Mouse (Mus musculus) heart, embryonic 14.5 days (tissue): Measurements from ENCODE around the gene Zfp874a. TPM values are rescaled to one million over a fixed set of nuclear protein-coding genes. Genes with fewer than 3 reads are reported as not detected.
A peak's percentile ranks its signal among the peaks of the same experiment; 100 is the strongest.
"Not testable (repeated sequence)": the region's sequence is repeated elsewhere in the genome, so short reads cannot be mapped to it uniquely, and the experiment has no call there.

Experiments used
- ATAC-seq: fragments of 200-750 bp; cut with Nextera tagmentation; 2 replicates; pipeline ENCODE4 v1.8.0; 2017; ENCODE audit warnings: low read depth, moderate TSS enrichment; ENCODE audit not compliant: insufficient number of reproducible peaks, insufficient read depth, low FRiP score
- H3K27ac ChIP-seq, 2 experiments: fragments of 200-500 bp in 1 of 2; fragments of 300-500 bp in 1 of 2; sonication (generic) in 1 of 2; replicated peaks in 1 of 2; 2 replicates each; pipeline ENCODE4 v1.5.1; 2012 to 2014; ENCODE audit warnings: low read depth in 2 of 2, low read length in 2 of 2, control low read depth in 1 of 2, mild to moderate bottlenecking in 1 of 2, mixed read lengths in 1 of 2; ENCODE audit not compliant: control insufficient read depth in 1 of 2, insufficient read depth in 1 of 2
- H3K27me3 ChIP-seq: fragments of 300-500 bp; sonication (generic); 2 replicates; pipeline ENCODE4 v1.6.1; 2014; ENCODE audit warnings: mild to moderate bottlenecking, low read length, control low read depth; ENCODE audit not compliant: control insufficient read depth, insufficient read depth
- H3K36me3 ChIP-seq: fragments of 300-500 bp; sonication (generic); 2 replicates; pipeline ENCODE4 v1.6.1; 2014; ENCODE audit warnings: mild to moderate bottlenecking, control low read depth, low read length, mixed read lengths; ENCODE audit not compliant: control insufficient read depth, insufficient read depth
- H3K4me1 ChIP-seq, 2 experiments: fragments of 200-500 bp in 1 of 2; fragments of 300-500 bp in 1 of 2; sonication (generic) in 1 of 2; 2 replicates each; pipeline ENCODE4 v1.6.1; 2012 to 2014; ENCODE audit warnings: low read length in 2 of 2, control low read depth in 1 of 2, mixed read lengths in 1 of 2; ENCODE audit not compliant: control insufficient read depth in 2 of 2, insufficient read depth in 2 of 2
- H3K4me2 ChIP-seq: fragments of 300-500 bp; sonication (generic); 2 replicates; pipeline ENCODE4 v1.6.1; 2014; ENCODE audit warnings: mild to moderate bottlenecking, low read length
- H3K4me3 ChIP-seq, 2 experiments: fragments of 200-500 bp in 1 of 2; fragments of 300-500 bp in 1 of 2; sonication (generic) in 1 of 2; 2 replicates each; pipeline ENCODE4 v1.5.1; 2012 to 2014; ENCODE audit warnings: low read length in 2 of 2, mild to moderate bottlenecking in 2 of 2, control low read depth in 1 of 2, low read depth in 1 of 2, moderate library complexity in 1 of 2; ENCODE audit not compliant: control insufficient read depth in 1 of 2, insufficient read depth in 1 of 2
- H3K9ac ChIP-seq: fragments of 300-500 bp; sonication (generic); 2 replicates; pipeline ENCODE4 v1.6.1; 2014; ENCODE audit warnings: mild to moderate bottlenecking, low read length
- H3K9me3 ChIP-seq: fragments of 300-500 bp; sonication (generic); 2 replicates; pipeline ENCODE4 v1.6.1; 2016; ENCODE audit warnings: low read length, control low read depth; ENCODE audit not compliant: control insufficient read depth
- WGBS: fragments of 180-500 bp; shearing (Covaris S2); extraction: QIAGEN DNeasy Blood & Tissue Kit; methylation state at CpG from one replicate; pipeline ENCODE4 v1.1.7; 2014; 5-methylcytosine and 5-hydroxymethylcytosine counted together
- polyA plus RNA-seq: library from polyadenylated mRNA; unstranded; fragments of >200 nt; fragmentation: Nextera tagmentation; extraction: Ambion mirVana; gene quantifications from 2 replicates; pipeline ENCODE4 v1.2.1, GENCODE M21; 2014

The Zfp874a gene
- polyA plus RNA-seq, 1 experiment from 2014 or later, result 5.8 TPM

- ATAC-seq, result no peak; the same call in 1 of the 2 replicates
- 1% methylated on average over 22 of the region's 22 CpGs for WGBS
- Histone ChIP-seq H3K4me1 (peaks cover 0 to 4% of the 10 kb centered on the region in 2 experiments; a peak in 1 of 4 replicates), H3K9me3 (no peaks in the 10 kb centered on the region), H3K9ac (peak within 1 kb of the TSS; percentile 70), H3K4me2 (peak within 1 kb of the TSS; percentile 92), H3K27ac (no peak within 1 kb of the TSS), H3K36me3 (no peaks in the 10 kb centered on the region), H3K4me3 (peak within 1 kb of the TSS; percentile 55 to 65), H3K27me3 (no peaks in the 10 kb centered on the region)
Measured at GRCm38 (mm10) chr13:67421207-67421857, 30.1 kb downstream of the Zfp874a start, which contains the start of gene Zfp459. TSS of gene Zfp459 (minus strand) at chr13:67421418.

GRCm38 (mm10) chr13:67420558-67421206 lies 30.7 kb downstream of the Zfp874a start:
- Histone ChIP-seq H3K36me3 (no peaks in the 10 kb centered on the region), H3K4me1 (peaks cover 0 to 4% of the 10 kb centered on the region in 2 experiments; a peak in 1 of 4 replicates), H3K9ac (peak overlapping the region; percentile 70), H3K4me2 (peak overlapping the region; percentile 92), H3K27ac (no peak overlapping the region), H3K9me3 (no peaks in the 10 kb centered on the region), H3K4me3 (peak overlapping the region; percentile 55 to 65), H3K27me3 (no peaks in the 10 kb centered on the region)
- no peak for ATAC-seq
- 31% methylated on average over 11 of the region's 11 CpGs for WGBS

DNA sequence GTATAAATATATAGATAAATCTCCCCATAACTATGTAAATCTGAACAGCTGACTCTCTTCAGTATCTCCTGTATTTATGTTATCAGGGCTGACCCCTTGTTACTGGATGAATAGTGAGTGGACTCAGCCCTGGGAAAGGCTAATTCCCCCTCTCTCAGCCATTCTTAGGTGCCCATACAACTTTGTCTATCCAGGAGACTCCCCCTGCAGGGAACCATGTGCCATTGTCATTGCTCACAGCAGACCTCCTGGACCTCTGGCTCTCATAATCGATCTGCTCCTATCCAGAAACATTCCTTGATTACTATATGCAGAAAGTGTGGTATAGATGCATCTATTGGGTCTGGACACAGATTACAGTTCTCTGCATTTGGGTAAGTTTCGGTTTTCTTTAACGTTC lies 34.6 kb downstream of the Zfp874a start:
- 87% methylated on average over 3 of the region's 3 CpGs for WGBS
- ATAC-seq, result no peak
- H3K9ac ChIP-seq, result no peak overlapping the region
- no peaks in the 10 kb centered on the region for H3K9me3 ChIP-seq
- H3K4me3 ChIP-seq, result no peak overlapping the region
- no peak overlapping the region for H3K27ac ChIP-seq
- H3K36me3 ChIP-seq, result no peaks in the 10 kb centered on the region
- peaks cover 0 to 3% of the 10 kb centered on the region in 2 experiments; a peak in 1 of 4 replicates for H3K4me1 ChIP-seq
- H3K4me2 ChIP-seq, result no peak overlapping the region
- no peaks in the 10 kb centered on the region for H3K27me3 ChIP-seq

DNA sequence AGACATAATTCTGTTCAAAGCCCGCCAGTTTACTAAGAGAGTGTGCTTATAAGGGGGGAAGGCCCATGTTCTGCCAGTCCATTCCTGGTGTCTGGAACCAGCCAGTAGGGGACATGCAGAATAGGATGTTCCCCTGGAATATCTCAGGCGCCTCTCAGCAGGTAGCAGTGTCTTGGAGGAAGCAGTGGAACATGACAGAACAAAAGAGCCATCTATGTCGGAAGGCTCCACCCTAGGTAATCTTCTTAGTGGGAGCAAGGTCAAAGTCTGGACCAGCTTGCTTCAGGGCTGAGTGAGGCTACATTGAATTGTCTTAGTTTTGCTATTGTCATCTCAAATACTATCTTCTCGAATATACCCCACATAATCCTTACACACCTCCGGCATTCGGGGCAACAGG lies 35.7 kb downstream of the Zfp874a start:
- no peak overlapping the region for H3K4me3 ChIP-seq
- no peak overlapping the region for H3K9ac ChIP-seq
- no peaks in the 10 kb centered on the region for H3K36me3 ChIP-seq
- H3K9me3 ChIP-seq, result no peaks in the 10 kb centered on the region
- H3K4me2 ChIP-seq, result no peak overlapping the region
- H3K4me1 ChIP-seq, result no peaks in the 10 kb centered on the region
- 79% methylated on average over 6 of the region's 6 CpGs for WGBS
- H3K27me3 ChIP-seq, result no peaks in the 10 kb centered on the region
- H3K27ac ChIP-seq, result no peak overlapping the region
- ATAC-seq, result no peak

- ATAC-seq, H3K9me3 ChIP-seq, H3K27ac ChIP-seq, H3K9ac ChIP-seq, H3K27me3 ChIP-seq, H3K4me2 ChIP-seq, H3K4me3 ChIP-seq, H3K36me3 ChIP-seq, H3K4me1 ChIP-seq: not testable (repeated sequence)
- WGBS, result 53% methylated on average over 3 of the region's 3 CpGs
Measured at GRCm38 (mm10) chr13:67413634-67414033, 37.8 kb downstream of the Zfp874a start.

DNA sequence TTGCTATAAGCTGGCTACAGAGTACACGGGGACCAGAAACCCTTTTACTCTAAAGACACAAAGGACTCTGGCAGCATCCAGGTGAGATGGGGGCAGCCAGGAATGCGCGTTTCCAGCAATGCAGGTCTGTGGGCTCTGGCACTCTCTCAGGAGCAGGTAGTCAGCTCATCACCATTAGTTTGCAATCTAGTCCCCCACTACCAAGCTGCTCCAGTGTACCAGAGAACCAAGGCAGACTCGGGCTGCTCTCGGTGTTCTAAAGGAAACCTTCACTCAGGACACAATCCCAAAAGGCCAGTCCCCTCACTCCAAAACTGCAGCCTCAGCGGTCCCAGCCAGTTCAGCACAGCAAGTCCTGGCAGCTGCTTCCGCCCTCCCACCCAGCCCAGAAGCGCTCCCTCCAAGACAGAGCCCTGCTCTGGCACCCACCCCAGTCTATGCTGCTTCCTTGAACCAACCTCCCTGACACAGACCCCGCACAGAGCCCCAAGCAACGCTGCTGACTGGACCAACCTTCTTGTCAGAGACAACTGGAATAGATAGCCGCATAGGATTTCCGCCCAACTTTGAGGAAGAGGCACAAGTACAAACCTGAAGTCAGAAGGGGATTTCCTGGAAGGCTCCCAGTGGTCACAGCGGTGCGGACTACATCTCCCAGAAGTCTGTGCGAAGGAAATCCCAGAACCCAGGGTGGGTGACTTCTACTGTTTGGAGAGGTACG lies 52.1 kb downstream of the Zfp874a start, which contains the start of gene Zfp429:
Zfp429 (minus strand) TSS at position 637 of the 721 bp plus-strand sequence.
- H3K27ac ChIP-seq, result peak within 1 kb of the TSS in 1 of 2 experiments; percentile 57; a peak in 1 of 4 replicates
- not testable (repeated sequence) for H3K9me3 ChIP-seq, H3K36me3 ChIP-seq, H3K4me1 ChIP-seq, H3K27me3 ChIP-seq
- peak within 1 kb of the TSS; percentile 62 for H3K4me2 ChIP-seq
- H3K4me3 ChIP-seq, result peak within 1 kb of the TSS; percentile 70
- ATAC-seq, result peak; percentile 88
- 3% methylated on average over 14 of the region's 16 CpGs for WGBS
- peak within 1 kb of the TSS; percentile 72 for H3K9ac ChIP-seq

DNA sequence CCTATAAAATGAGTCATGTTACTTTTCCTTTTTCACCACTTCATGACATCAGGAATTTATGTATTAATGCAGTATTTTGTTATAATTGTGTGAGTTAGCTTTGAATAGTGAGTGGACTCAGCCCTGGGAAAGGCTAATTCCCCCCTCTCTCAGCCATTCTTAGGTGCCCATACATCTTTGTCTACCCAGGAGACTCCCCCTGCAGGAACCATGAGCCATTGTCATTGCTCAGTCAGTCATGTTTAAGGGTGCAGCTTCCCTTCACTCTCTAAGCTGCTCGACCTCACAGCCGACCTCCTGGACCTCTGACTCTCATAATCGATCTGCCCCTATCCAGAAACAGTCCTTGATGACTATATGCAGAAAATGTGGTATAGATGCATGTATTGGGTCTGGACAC lies 75.2 kb downstream of the Zfp874a start:
- H3K9ac ChIP-seq, H3K4me3 ChIP-seq, H3K9me3 ChIP-seq, H3K4me1 ChIP-seq, H3K27ac ChIP-seq, ATAC-seq, H3K27me3 ChIP-seq, H3K4me2 ChIP-seq, H3K36me3 ChIP-seq: not testable (repeated sequence)
- WGBS, result 89% methylated on average over 3 of the region's 3 CpGs
